Mouse (Mus musculus): ENCODE data around the gene Gm498.

The Gm498 gene

DNA sequence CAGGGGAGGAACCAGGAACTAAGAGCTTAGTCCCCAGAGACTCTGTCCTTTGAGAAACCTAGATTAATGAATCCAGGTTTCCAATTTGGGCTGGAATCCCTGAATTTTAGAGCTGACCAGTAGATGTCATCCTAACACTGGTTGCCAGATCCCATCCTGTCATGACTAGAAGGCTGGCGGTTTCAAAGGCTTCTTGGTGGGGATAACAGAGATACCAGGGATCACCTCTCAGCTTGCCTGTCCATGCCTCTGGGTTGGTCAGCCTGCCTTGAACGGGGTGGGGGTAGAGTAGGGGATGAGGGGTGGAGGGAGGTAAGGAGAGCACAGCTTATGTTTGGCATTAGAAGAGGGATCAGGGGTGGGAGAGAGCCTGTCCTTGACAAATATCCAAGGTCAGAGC, 34.0 kb downstream of the Gm498 start:
- DNase-seq: no peak

GRCm38 (mm10) chr7:143905176-143905575, 38.5 kb downstream of the Gm498 start:
- no peak for DNase-seq

- no peak for DNase-seq
These were observed 39.0 kb downstream of the Gm498 start for GRCm38 (mm10) chr7:143905606-143906005.

- DNase-seq: no peak
These were observed 47.0 kb downstream of the Gm498 start for GRCm38 (mm10) chr7:143913611-143914010.

DNA sequence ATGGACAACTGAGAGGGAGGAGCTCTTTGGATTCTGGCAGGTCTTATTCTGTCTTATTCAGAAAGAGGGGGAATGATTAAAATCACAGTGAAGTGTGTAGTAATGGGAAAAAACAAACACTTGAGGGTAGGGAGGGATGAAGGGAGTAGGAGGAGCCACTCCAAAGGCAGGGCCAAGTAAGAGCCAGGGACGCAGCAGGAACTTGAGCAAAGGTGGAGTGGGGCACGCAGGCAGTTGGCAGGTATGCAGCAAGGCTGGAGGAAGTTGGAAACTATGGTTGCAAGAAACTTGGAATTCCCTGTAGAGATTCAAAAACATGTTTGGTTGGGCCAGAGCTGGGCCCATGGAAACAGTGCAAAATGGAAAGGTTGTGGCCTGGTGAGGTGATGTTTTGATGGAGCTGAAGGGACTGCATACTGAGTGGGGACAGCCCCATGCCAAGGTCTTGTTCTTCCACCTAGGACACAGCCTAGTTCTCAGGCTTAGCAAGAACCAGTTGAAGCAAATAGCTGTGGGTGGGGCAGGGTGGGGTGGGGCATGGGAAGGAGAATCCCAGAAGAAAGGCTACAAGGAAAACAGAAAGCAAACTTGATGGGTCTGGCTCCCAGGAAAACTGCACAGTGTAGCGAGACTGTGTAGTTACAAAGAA, 52.5 kb downstream of the Gm498 start:
- no peak for DNase-seq

GRCm38 (mm10) chr7:143929899-143930298, 63.3 kb downstream of the Gm498 start:
- DNase-seq: no peak

DNA sequence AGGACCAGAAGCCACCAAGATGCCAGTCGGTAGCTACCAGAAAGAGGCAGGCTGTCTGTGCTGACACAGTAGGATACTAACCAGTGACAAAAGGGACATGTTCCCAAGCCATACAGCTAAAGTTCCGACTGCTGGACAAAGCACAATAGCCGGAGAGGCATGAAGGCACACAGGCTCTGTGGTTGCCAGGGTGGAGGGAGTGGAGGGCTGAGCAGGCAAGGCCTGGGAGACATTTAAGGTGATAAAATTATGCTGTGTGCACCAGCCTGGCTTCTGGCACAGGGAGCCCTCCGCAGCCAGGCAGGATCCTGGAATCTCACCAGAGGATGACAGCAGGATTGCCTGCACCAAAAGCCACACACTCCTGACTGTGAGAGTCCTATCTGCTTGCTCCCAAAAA, 72.0 kb downstream of the Gm498 start:
- no peak for DNase-seq

GRCm38 (mm10) chr7:143939476-143939875, 72.8 kb downstream of the Gm498 start:
- no peak for DNase-seq

- no peak for DNase-seq
These were observed 76.5 kb downstream of the Gm498 start for GRCm38 (mm10) chr7:143942941-143943691.

DNA sequence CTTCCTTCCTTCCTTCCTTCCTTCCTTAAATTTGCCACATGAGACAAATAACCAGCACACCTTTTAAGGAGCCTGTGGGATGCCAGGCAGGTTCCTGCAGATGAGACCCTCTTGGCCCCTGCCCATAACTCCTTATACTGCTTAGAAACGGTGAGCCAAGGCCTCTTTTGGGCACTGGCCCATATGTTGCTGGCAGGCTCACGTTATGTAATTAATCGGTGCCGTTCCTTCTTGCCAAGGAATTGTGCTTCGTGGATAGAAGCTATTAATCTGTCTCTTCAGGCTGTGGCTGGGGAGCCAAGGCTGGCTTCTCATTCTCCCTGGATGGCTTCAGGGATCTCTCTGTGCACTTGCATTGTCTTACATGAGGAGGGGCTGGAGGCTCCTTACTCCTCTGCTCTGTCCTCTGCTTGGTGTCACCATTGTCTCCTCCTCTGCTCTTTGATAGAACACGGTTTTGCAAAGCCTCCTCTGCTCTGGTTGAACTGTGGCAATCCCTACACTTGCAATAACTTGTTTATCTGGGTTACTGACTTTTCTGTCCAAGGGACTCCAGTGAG, 77.9 kb downstream of the Gm498 start:
- DNase-seq: no peak
